11 mouse cellular contexts compared by ENCODE assay signal in genomic region chr11:94675446-94675845, GRCm38 (mm10). TPM values are rescaled to one million over a fixed set of nuclear protein-coding genes. Genes with fewer than 3 reads are reported as not detected.
DNase-seq lines count a peak whose midpoint lies in the region; ATAC-seq lines count a peak whose summit lies in the region.
"Had no signal": no experiment of that assay in that cellular context is flagged by ENCODE, and none has a peak within 500 bp of the region (broad histone marks: within the 10 kb centered on the region; RNA-seq: fewer than 3 reads in every experiment).

No protein-coding gene starts in this region.

- ATAC-seq in heart, embryonic 14.5 days (ENCODE audit: insufficient number of reproducible peaks, insufficient read depth, low FRiP score, low read depth): no peak
- ATAC-seq in megakaryocyte, adult 5-6 weeks (ENCODE audit: poor library complexity, severe bottlenecking): no peak
- no peak for ATAC-seq in embryonic facial prominence, embryonic 13.5 days (ENCODE audit: insufficient number of reproducible peaks, insufficient read depth, low FRiP score, low TSS enrichment, low read depth)
- no peak for ATAC-seq in limb, embryonic 15.5 days (ENCODE audit: insufficient number of reproducible peaks, low FRiP score, low TSS enrichment, low read depth)
- no peak for ATAC-seq in CD4-positive, CD25-positive, alpha-beta regulatory T cell, adult 4 months

- no peaks in the 10 kb centered on the region for H3K9me3 ChIP-seq in heart, embryonic 14.5 days (ENCODE audit: control insufficient read depth, low read length)
- H3K9me3 ChIP-seq in megakaryocyte, embryonic 14.5 days: no peaks in the 10 kb centered on the region
- H3K9me3 ChIP-seq in embryonic facial prominence, embryonic 13.5 days: no peaks in the 10 kb centered on the region
- H3K9me3 ChIP-seq in limb, embryonic 15.5 days: no peaks in the 10 kb centered on the region

- 73% methylated on average over 5 of the region's 5 CpGs for WGBS in heart, embryonic 14.5 days
- WGBS in embryonic facial prominence, embryonic 13.5 days: 79% methylated on average over 5 of the region's 5 CpGs
- WGBS in limb, embryonic 15.5 days: 73% methylated on average over 5 of the region's 5 CpGs

- no peak overlapping the region for H3K27ac ChIP-seq in heart, embryonic 14.5 days (replicated peaks in 1 of 2; ENCODE audit: control insufficient read depth in 1 of 2, insufficient read depth in 1 of 2, low read depth in 2 of 2, low read length in 2 of 2)
- H3K27ac ChIP-seq in embryonic facial prominence, embryonic 13.5 days: no peak overlapping the region
- H3K27ac ChIP-seq in limb, embryonic 15.5 days: no peak overlapping the region

- H3K27me3 ChIP-seq in heart, embryonic 14.5 days (ENCODE audit: control insufficient read depth, insufficient read depth, low read length): no peaks in the 10 kb centered on the region
- peaks cover 17% of the 10 kb centered on the region for H3K27me3 ChIP-seq in megakaryocyte, embryonic 14.5 days (replicated peaks)
- no peaks in the 10 kb centered on the region for H3K27me3 ChIP-seq in embryonic facial prominence, embryonic 13.5 days
- H3K27me3 ChIP-seq in limb, embryonic 15.5 days: no peaks in the 10 kb centered on the region

- intact Hi-C loops in heart, postnatal 10 days (cut with DNase I): no loop called here

- DNase-seq in heart, postnatal 10 days: no peak
- no peak for DNase-seq in right cerebral cortex, adult 2 months (ENCODE audit: low spot score in 2 of 2)
- DNase-seq: gastrocnemius, postnatal 10 days; layer of hippocampus, postnatal 36 days; lung, postnatal 4 days had no signal

- H3K4me1 ChIP-seq in heart, embryonic 14.5 days (ENCODE audit: control insufficient read depth in 2 of 2, insufficient read depth in 2 of 2, low read length in 2 of 2): peaks cover 15 to 21% of the 10 kb centered on the region in 2 experiments
- H3K4me1 ChIP-seq in megakaryocyte, embryonic 14.5 days: peaks cover 57% of the 10 kb centered on the region
- peaks cover 44% of the 10 kb centered on the region for H3K4me1 ChIP-seq in embryonic facial prominence, embryonic 13.5 days
- H3K4me1 ChIP-seq in limb, embryonic 15.5 days: peaks cover 30% of the 10 kb centered on the region

- peak overlapping the region; percentile 97; the same call in 1 of the 2 replicates for H3K9ac ChIP-seq in heart, embryonic 14.5 days (ENCODE audit: low read length)
- H3K9ac ChIP-seq in embryonic facial prominence, embryonic 13.5 days: peak overlapping the region; percentile 98; the same call in 1 of the 2 replicates
- no peak overlapping the region for H3K9ac ChIP-seq in limb, embryonic 15.5 days

- H3K4me3 ChIP-seq in heart, embryonic 14.5 days (ENCODE audit: control insufficient read depth in 1 of 2, insufficient read depth in 1 of 2, low read depth in 1 of 2, low read length in 2 of 2): no peak overlapping the region
- H3K4me3 ChIP-seq in megakaryocyte, embryonic 14.5 days (replicated peaks): peak overlapping the region; percentile 100
- H3K4me3 ChIP-seq in embryonic facial prominence, embryonic 13.5 days: 0 out of 2 replicates have a peak overlapping the region, but pooled peaks have one; percentile 97
- H3K4me3 ChIP-seq in limb, embryonic 15.5 days: peak overlapping the region; percentile 8; the same call in 1 of the 2 replicates

- peaks cover 3% of the 10 kb centered on the region for H3K36me3 ChIP-seq in heart, embryonic 14.5 days (ENCODE audit: control insufficient read depth, insufficient read depth, low read length)
- H3K36me3 ChIP-seq in megakaryocyte, embryonic 14.5 days (replicated peaks; ENCODE audit: low read length): peaks cover 15% of the 10 kb centered on the region
- peaks cover 10% of the 10 kb centered on the region for H3K36me3 ChIP-seq in embryonic facial prominence, embryonic 13.5 days
- H3K36me3 ChIP-seq in limb, embryonic 15.5 days: peaks cover 9% of the 10 kb centered on the region

- no peak overlapping the region for H3K4me2 ChIP-seq in heart, embryonic 14.5 days (ENCODE audit: low read length)
- H3K4me2 ChIP-seq in embryonic facial prominence, embryonic 13.5 days: peak overlapping the region; percentile 82
- peak overlapping the region; percentile 75; the same call in 1 of the 2 replicates for H3K4me2 ChIP-seq in limb, embryonic 15.5 days

RNA-seq across cellular contexts. Expression of gene Xylt2, which starts 1.9 kb away (rescaled TPM):
- 10.4 and 13.8 TPM in 2 replicates for polyA plus RNA-seq in heart, embryonic 14.5 days (2014; fragmentation: Nextera tagmentation; extraction: Ambion mirVana)
- total RNA-seq in heart, postnatal 10 days (2021): 10 to 100 TPM; 17.1 to 18.6 TPM
- 5.2 and 18.2 TPM in 2 replicates for polyA plus RNA-seq in megakaryocyte, embryonic 14.5 days (2012; ENCODE audit: insufficient read depth, low replicate concordance)
- 2.3 and 2.9 TPM in 2 replicates for total RNA-seq in megakaryocyte, adult 5-6 weeks (2015)
- total RNA-seq in megakaryocyte, adult 5-6 weeks (2017): 4.3 and 8.1 TPM in 2 replicates
- 24.5 and 25.5 TPM in 2 replicates for polyA plus RNA-seq in embryonic facial prominence, embryonic 13.5 days (2015; fragmentation: Nextera tagmentation; extraction: Ambion mirVana)
- 19.9 and 22.5 TPM in 2 replicates for polyA plus RNA-seq in limb, embryonic 15.5 days (2015; fragmentation: Nextera tagmentation; extraction: Ambion mirVana)
- polyA plus RNA-seq in CD4-positive, CD25-positive, alpha-beta regulatory T cell, adult 4 months (2017; shearing (Covaris generic)): 1 to 10 TPM; 5.4 to 7.0 TPM

RNA-seq across cellular contexts. Expression of gene Eme1, which starts 21.7 kb away (rescaled TPM):
- polyA plus RNA-seq in heart, embryonic 14.5 days (2014; fragmentation: Nextera tagmentation; extraction: Ambion mirVana): 10.2 and 11.7 TPM in 2 replicates
- total RNA-seq in heart, postnatal 10 days (2021): 1 to 10 TPM; 1.7 to 1.8 TPM
- polyA plus RNA-seq in megakaryocyte, embryonic 14.5 days (2012; ENCODE audit: insufficient read depth, low replicate concordance): 6.0 and 9.3 TPM in 2 replicates
- 4.9 and 6.7 TPM in 2 replicates for total RNA-seq in megakaryocyte, adult 5-6 weeks (2015)
- 20.2 and 28.4 TPM in 2 replicates for total RNA-seq in megakaryocyte, adult 5-6 weeks (2017)
- polyA plus RNA-seq in embryonic facial prominence, embryonic 13.5 days (2015; fragmentation: Nextera tagmentation; extraction: Ambion mirVana): 23.5 and 26.4 TPM in 2 replicates
- polyA plus RNA-seq in limb, embryonic 15.5 days (2015; fragmentation: Nextera tagmentation; extraction: Ambion mirVana): 13.6 and 14.0 TPM in 2 replicates
- polyA plus RNA-seq in CD4-positive, CD25-positive, alpha-beta regulatory T cell, adult 4 months (2017; shearing (Covaris generic)): 1 to 10 TPM; 2.0 to 3.1 TPM
- total RNA-seq: layer of hippocampus, postnatal 36 days had no signal

RNA-seq across cellular contexts. Expression of gene Mrpl27, which starts 21.9 kb away (rescaled TPM):
- 131 and 147 TPM in 2 replicates for polyA plus RNA-seq in heart, embryonic 14.5 days (2014; fragmentation: Nextera tagmentation; extraction: Ambion mirVana)
- total RNA-seq in heart, postnatal 10 days (2021): 10 to 100 TPM; 76.6 to 77.1 TPM
- 5.8 and 93.0 TPM in 2 replicates for polyA plus RNA-seq in megakaryocyte, embryonic 14.5 days (2012; ENCODE audit: insufficient read depth, low replicate concordance)
- total RNA-seq in megakaryocyte, adult 5-6 weeks (2015): 38.0 and 49.5 TPM in 2 replicates
- 39.0 and 45.9 TPM in 2 replicates for total RNA-seq in megakaryocyte, adult 5-6 weeks (2017)
- 144 and 153 TPM in 2 replicates for polyA plus RNA-seq in embryonic facial prominence, embryonic 13.5 days (2015; fragmentation: Nextera tagmentation; extraction: Ambion mirVana)
- polyA plus RNA-seq in limb, embryonic 15.5 days (2015; fragmentation: Nextera tagmentation; extraction: Ambion mirVana): 126 and 128 TPM in 2 replicates
- 10 to 100 TPM; 54.0 to 64.5 TPM for polyA plus RNA-seq in CD4-positive, CD25-positive, alpha-beta regulatory T cell, adult 4 months (2017; shearing (Covaris generic))

RNA-seq across cellular contexts. Expression of gene Gm11541, which starts 28.9 kb away (rescaled TPM):
- not detected in 2 replicates for polyA plus RNA-seq in heart, embryonic 14.5 days (2014; fragmentation: Nextera tagmentation; extraction: Ambion mirVana)
- not detected for total RNA-seq in heart, postnatal 10 days (2021)
- polyA plus RNA-seq in megakaryocyte, embryonic 14.5 days (2012; ENCODE audit: insufficient read depth, low replicate concordance): not detected in 2 replicates
- total RNA-seq in megakaryocyte, adult 5-6 weeks (2015): not detected in 2 replicates
- total RNA-seq in megakaryocyte, adult 5-6 weeks (2017): not detected in 2 replicates
- polyA plus RNA-seq in embryonic facial prominence, embryonic 13.5 days (2015; fragmentation: Nextera tagmentation; extraction: Ambion mirVana): 1.2 and 1.4 TPM in 2 replicates
- polyA plus RNA-seq in limb, embryonic 15.5 days (2015; fragmentation: Nextera tagmentation; extraction: Ambion mirVana): 0.19 and 0.27 TPM in 2 replicates
- polyA plus RNA-seq in CD4-positive, CD25-positive, alpha-beta regulatory T cell, adult 4 months (2017; shearing (Covaris generic)): not detected
- total RNA-seq: gastrocnemius, postnatal 10 days; layer of hippocampus, postnatal 36 days had no signal

RNA-seq across cellular contexts. Expression of gene Lrrc59, which starts 45.9 kb away (rescaled TPM):
- polyA plus RNA-seq in heart, embryonic 14.5 days (2014; fragmentation: Nextera tagmentation; extraction: Ambion mirVana): 104 and 110 TPM in 2 replicates
- 10 to 100 TPM; 60.0 to 63.3 TPM for total RNA-seq in heart, postnatal 10 days (2021)
- 85.5 and 96.0 TPM in 2 replicates for polyA plus RNA-seq in megakaryocyte, embryonic 14.5 days (2012; ENCODE audit: insufficient read depth, low replicate concordance)
- total RNA-seq in megakaryocyte, adult 5-6 weeks (2015): 48.5 and 48.9 TPM in 2 replicates
- 79.1 and 81.3 TPM in 2 replicates for total RNA-seq in megakaryocyte, adult 5-6 weeks (2017)
- 205 and 211 TPM in 2 replicates for polyA plus RNA-seq in embryonic facial prominence, embryonic 13.5 days (2015; fragmentation: Nextera tagmentation; extraction: Ambion mirVana)
- polyA plus RNA-seq in limb, embryonic 15.5 days (2015; fragmentation: Nextera tagmentation; extraction: Ambion mirVana): 231 and 234 TPM in 2 replicates
- 1 to 10 TPM; 7.9 to 8.2 TPM for polyA plus RNA-seq in CD4-positive, CD25-positive, alpha-beta regulatory T cell, adult 4 months (2017; shearing (Covaris generic))

Comparison
In these comparisons a context has a peak if more than half of its experiments do, and no peak if none do; other contexts are left out.
1. H3K4me3 ChIP-seq: peak in megakaryocyte, embryonic 14.5 days (single experiment), embryonic facial prominence, embryonic 13.5 days (single experiment) and limb, embryonic 15.5 days (single experiment); none in heart, embryonic 14.5 days (0 of 2).